Mouse (Mus musculus) heart, embryonic 12.5 days (tissue): ENCODE data around the gene Pimreg. TPM values are rescaled to one million over a fixed set of nuclear protein-coding genes. Genes with fewer than 3 reads are reported as not detected.

ENCODE experiments used
- ATAC-seq: fragments of 200-750 bp; cut with Nextera tagmentation; 2 replicates; pipeline ENCODE4 v1.8.0; 2017; ENCODE audit warnings: moderate TSS enrichment, moderate library complexity; ENCODE audit not compliant: insufficient number of reproducible peaks, low FRiP score
- H3K27ac ChIP-seq: fragments of 300-500 bp; sonication (generic); 2 replicates; pipeline ENCODE4 v1.5.1; 2016; ENCODE audit warnings: mild to moderate bottlenecking, moderate library complexity; ENCODE audit not compliant: poor library complexity, severe bottlenecking
- H3K27me3 ChIP-seq: fragments of 300-500 bp; sonication (generic); replicated peaks from 2 replicates; pipeline ENCODE4 v1.6.1; 2016; ENCODE audit warnings: mild to moderate bottlenecking, moderate library complexity
- H3K36me3 ChIP-seq: fragments of 300-500 bp; sonication (generic); 2 replicates; pipeline ENCODE4 v1.6.1; 2016; ENCODE audit warnings: mild to moderate bottlenecking, moderate library complexity
- H3K4me1 ChIP-seq: fragments of 300-500 bp; sonication (generic); replicated peaks from 2 replicates; pipeline ENCODE4 v1.6.1; 2016; ENCODE audit warnings: mild to moderate bottlenecking
- H3K4me2 ChIP-seq: fragments of 300-500 bp; sonication (generic); 2 replicates; pipeline ENCODE4 v1.6.1; 2016; ENCODE audit warnings: mild to moderate bottlenecking, moderate library complexity
- H3K4me3 ChIP-seq: fragments of 300-500 bp; sonication (generic); 2 replicates; pipeline ENCODE4 v1.5.1; 2016; ENCODE audit warnings: mild to moderate bottlenecking
- H3K9ac ChIP-seq: fragments of 300-500 bp; sonication (generic); 2 replicates; pipeline ENCODE4 v1.6.1; 2016; ENCODE audit warnings: mild to moderate bottlenecking, moderate library complexity
- H3K9me3 ChIP-seq: fragments of 300-500 bp; sonication (generic); replicated peaks from 2 replicates; pipeline ENCODE4 v1.6.1; 2016; ENCODE audit warnings: mild to moderate bottlenecking, moderate library complexity
- WGBS: fragments of 180-500 bp; shearing (Covaris S2); methylation state at CpG from one replicate; pipeline ENCODE4 v1.1.7; 2016; 5-methylcytosine and 5-hydroxymethylcytosine counted together
- polyA plus RNA-seq: library from polyadenylated mRNA; unstranded; fragments of >200 nt; fragmentation: Nextera tagmentation; extraction: Ambion mirVana; gene quantifications from 2 replicates; pipeline ENCODE4 v1.2.1, GENCODE M21; 2016

Pimreg gene
- polyA plus RNA-seq, 1 experiment from 2014 or later, result 90.6 TPM

- WGBS, result 68% methylated on average over 8 of the region's 8 CpGs
- Histone ChIP-seq H3K9ac (no peak overlapping the region), H3K4me1 (peaks cover 19% of the 10 kb centered on the region), H3K36me3 (peaks cover 30% of the 10 kb centered on the region), H3K27ac (no peak overlapping the region), H3K4me3 (no peak overlapping the region), H3K4me2 (no peak overlapping the region), H3K27me3 (peaks cover 50% of the 10 kb centered on the region), H3K9me3 (no peaks in the 10 kb centered on the region)
- ATAC-seq, result no peak
Measured at GRCm38 (mm10) chr11:72049171-72049759, 7.4 kb downstream of the Pimreg start.

- H3K4me3 ChIP-seq, result peak overlapping the region; percentile 56
- H3K9me3 ChIP-seq, result no peaks in the 10 kb centered on the region
- H3K27me3 ChIP-seq, result peaks cover 53% of the 10 kb centered on the region
- H3K4me1 ChIP-seq, result peaks cover 10% of the 10 kb centered on the region
- no peak for ATAC-seq
- peak overlapping the region; percentile 94 for H3K4me2 ChIP-seq
- WGBS, result 26% methylated on average over 14 of the region's 14 CpGs
- H3K36me3 ChIP-seq, result peaks cover 19% of the 10 kb centered on the region
- peak overlapping the region; percentile 64 for H3K9ac ChIP-seq
- no peak overlapping the region for H3K27ac ChIP-seq
Measured at GRCm38 (mm10) chr11:72050168-72050894, 8.5 kb downstream of the Pimreg start.

GRCm38 (mm10) chr11:72050895-72051858, 9.3 kb downstream of the Pimreg start:
- no peak for ATAC-seq
- Histone ChIP-seq H3K9me3 (no peaks in the 10 kb centered on the region), H3K36me3 (peaks cover 11% of the 10 kb centered on the region), H3K4me3 (peak overlapping the region; percentile 56), H3K4me1 (peaks cover 10% of the 10 kb centered on the region), H3K4me2 (peak overlapping the region; percentile 94), H3K27ac (no peak overlapping the region), H3K9ac (peak overlapping the region; percentile 64), H3K27me3 (peaks cover 57% of the 10 kb centered on the region)
- 3% methylated on average over 45 of the region's 45 CpGs for WGBS

GRCm38 (mm10) chr11:72052221-72052620, 10.4 kb downstream of the Pimreg start:
- peaks cover 10% of the 10 kb centered on the region for H3K4me1 ChIP-seq
- H3K9me3 ChIP-seq, result no peaks in the 10 kb centered on the region
- WGBS, result 55% methylated on average over 3 of the region's 3 CpGs
- no peak overlapping the region for H3K9ac ChIP-seq
- no peak overlapping the region for H3K4me3 ChIP-seq
- H3K27me3 ChIP-seq, result peaks cover 59% of the 10 kb centered on the region
- peaks cover under 1% of the 10 kb centered on the region; the same call in 1 of the 2 replicates for H3K36me3 ChIP-seq
- H3K4me2 ChIP-seq, result no peak overlapping the region
- ATAC-seq, result no peak
- H3K27ac ChIP-seq, result no peak overlapping the region

GRCm38 (mm10) chr11:72052636-72053035, 10.8 kb downstream of the Pimreg start:
- H3K4me2 ChIP-seq, result no peak overlapping the region
- no peaks in the 10 kb centered on the region for H3K36me3 ChIP-seq
- 11% methylated on average over 5 of the region's 5 CpGs for WGBS
- no peak for ATAC-seq
- peaks cover 10% of the 10 kb centered on the region for H3K4me1 ChIP-seq
- H3K27ac ChIP-seq, result no peak overlapping the region
- H3K27me3 ChIP-seq, result peaks cover 61% of the 10 kb centered on the region
- H3K9ac ChIP-seq, result no peak overlapping the region
- H3K4me3 ChIP-seq, result no peak overlapping the region
- no peaks in the 10 kb centered on the region for H3K9me3 ChIP-seq

GRCm38 (mm10) chr11:72055176-72055575, 13.3 kb downstream of the Pimreg start:
- WGBS, result 65% methylated on average over 2 of the region's 2 CpGs
- no peaks in the 10 kb centered on the region for H3K36me3 ChIP-seq
- no peak for ATAC-seq

GRCm38 (mm10) chr11:72057166-72057565, 15.3 kb downstream of the Pimreg start:
- Histone ChIP-seq H3K9ac (no peak overlapping the region), H3K9me3 (no peaks in the 10 kb centered on the region), H3K27ac (no peak overlapping the region), H3K27me3 (peaks cover 27% of the 10 kb centered on the region), H3K4me1 (no peaks in the 10 kb centered on the region), H3K36me3 (no peaks in the 10 kb centered on the region), H3K4me3 (no peak overlapping the region), H3K4me2 (no peak overlapping the region)
- ATAC-seq, result no peak
- 67% methylated on average over 3 of the region's 3 CpGs for WGBS

More at GRCm38 (mm10) chr11:72055176-72055575, 13.3 kb downstream of the Pimreg start:
- no peaks in the 10 kb centered on the region for H3K9me3 ChIP-seq
- H3K4me2 ChIP-seq, result no peak overlapping the region
- H3K9ac ChIP-seq, result no peak overlapping the region
- peaks cover 47% of the 10 kb centered on the region for H3K27me3 ChIP-seq
- H3K4me3 ChIP-seq, result no peak overlapping the region
- no peak overlapping the region for H3K27ac ChIP-seq
- peaks cover 10% of the 10 kb centered on the region for H3K4me1 ChIP-seq

GRCm38 (mm10) chr11:72060416-72060815, 18.6 kb downstream of the Pimreg start:
- Histone ChIP-seq H3K4me2 (no peak overlapping the region), H3K27me3 (peaks cover 9% of the 10 kb centered on the region; the same call in 1 of the 2 replicates), H3K9ac (no peak overlapping the region), H3K27ac (no peak overlapping the region), H3K36me3 (peaks cover 3% of the 10 kb centered on the region; the same call in 1 of the 2 replicates), H3K4me3 (no peak overlapping the region), H3K4me1 (no peaks in the 10 kb centered on the region), H3K9me3 (peaks cover 19% of the 10 kb centered on the region)
- ATAC-seq, result no peak
- WGBS, result 74% methylated on average over 9 of the region's 9 CpGs

GRCm38 (mm10) chr11:72061093-72061620, 19.3 kb downstream of the Pimreg start:
- Histone ChIP-seq H3K27me3 (peaks cover 5% of the 10 kb centered on the region; the same call in 1 of the 2 replicates), H3K9me3 (peaks cover 25% of the 10 kb centered on the region), H3K4me3 (no peak overlapping the region), H3K36me3 (peaks cover 3% of the 10 kb centered on the region; the same call in 1 of the 2 replicates), H3K4me2 (no peak overlapping the region), H3K9ac (no peak overlapping the region), H3K4me1 (no peaks in the 10 kb centered on the region), H3K27ac (no peak overlapping the region)
- 67% methylated on average over 13 of the region's 13 CpGs for WGBS
- ATAC-seq, result no peak

- Histone ChIP-seq H3K36me3 (peaks cover 3% of the 10 kb centered on the region; the same call in 1 of the 2 replicates), H3K4me2 (no peak overlapping the region), H3K27ac (no peak overlapping the region), H3K4me3 (no peak overlapping the region), H3K4me1 (no peaks in the 10 kb centered on the region), H3K9ac (no peak overlapping the region), H3K9me3 (peaks cover 25% of the 10 kb centered on the region), H3K27me3 (no peaks in the 10 kb centered on the region)
- no peak for ATAC-seq
- 66% methylated on average over 6 of the region's 6 CpGs for WGBS
Measured at GRCm38 (mm10) chr11:72064414-72064813, 22.6 kb downstream of the Pimreg start.
